Mouse (Mus musculus): Measurements from ENCODE around the gene Dupd1.
"Not testable (repeated sequence)": the region's sequence is repeated elsewhere in the genome, so short reads cannot be mapped to it uniquely, and the experiment has no call there.

The Dupd1 gene

DNA sequence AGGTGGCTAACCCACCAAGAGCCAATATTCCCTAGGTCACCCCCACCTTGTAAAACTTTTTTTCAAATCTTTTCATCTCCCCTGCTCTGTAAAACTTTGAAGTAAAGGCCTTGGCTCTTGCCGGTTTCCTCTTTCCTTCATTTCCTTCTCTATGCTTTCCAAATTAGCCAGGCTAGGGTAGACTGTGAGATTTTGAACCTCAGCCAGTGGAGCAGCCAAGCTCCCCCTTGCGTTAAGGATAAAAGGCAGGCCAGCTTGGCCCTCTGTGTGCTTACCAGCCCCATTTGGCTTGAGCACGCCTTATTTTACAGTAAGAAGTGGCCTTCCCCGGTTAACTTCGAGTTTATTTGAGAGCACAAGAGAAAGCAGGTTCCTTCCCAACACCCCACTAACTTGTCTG, 39.9 kb downstream of the Dupd1 start:
- no peak for DNase-seq (ENCODE audit: low spot score in 2 of 2)

DNA sequence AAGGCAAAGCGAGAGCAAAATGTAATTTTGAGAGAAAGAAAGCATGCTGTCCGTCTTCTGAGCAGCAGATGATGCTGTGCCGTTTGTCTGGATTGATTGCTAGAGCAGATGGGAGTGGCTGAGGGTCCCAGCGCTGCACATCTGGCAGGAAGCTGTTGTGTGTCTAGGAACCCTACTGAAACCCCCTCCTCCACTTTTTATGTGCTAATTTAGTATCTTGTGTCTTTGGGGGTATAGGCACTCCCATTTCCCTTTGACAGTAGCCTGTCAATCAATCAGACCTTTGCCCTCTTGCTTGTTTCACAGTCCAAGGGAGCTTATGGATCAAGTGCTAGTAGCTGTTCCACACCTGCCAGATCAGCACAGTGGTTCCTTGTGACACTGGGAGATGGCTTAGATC, 41.3 kb downstream of the Dupd1 start:
- no peak for DNase-seq (ENCODE audit: low spot score in 2 of 2)

DNA sequence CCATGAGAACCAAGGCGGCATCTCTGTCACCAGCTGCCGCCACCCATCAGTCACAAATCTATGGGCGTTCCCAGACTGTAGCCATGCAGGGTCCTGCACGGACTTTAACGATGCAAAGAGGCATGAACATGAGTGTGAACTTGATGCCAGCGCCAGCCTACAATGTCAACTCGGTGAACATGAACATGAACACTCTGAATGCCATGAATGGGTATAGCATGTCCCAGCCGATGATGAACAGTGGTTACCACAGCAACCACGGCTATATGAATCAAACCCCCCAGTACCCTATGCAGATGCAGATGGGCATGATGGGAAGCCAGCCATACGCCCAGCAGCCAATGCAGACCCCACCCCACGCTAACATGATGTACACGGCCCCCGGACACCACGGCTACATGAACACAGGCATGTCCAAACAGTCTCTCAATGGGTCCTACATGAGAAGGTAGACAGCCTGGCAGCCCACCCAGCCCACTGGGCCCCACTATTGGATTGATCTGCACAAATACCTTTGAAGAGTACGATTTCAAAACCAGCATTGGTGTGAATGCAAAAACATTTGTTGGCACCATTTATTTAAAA, 43.9 kb downstream of the Dupd1 start:
- not testable (repeated sequence) for DNase-seq (ENCODE audit: low spot score in 2 of 2)

DNA sequence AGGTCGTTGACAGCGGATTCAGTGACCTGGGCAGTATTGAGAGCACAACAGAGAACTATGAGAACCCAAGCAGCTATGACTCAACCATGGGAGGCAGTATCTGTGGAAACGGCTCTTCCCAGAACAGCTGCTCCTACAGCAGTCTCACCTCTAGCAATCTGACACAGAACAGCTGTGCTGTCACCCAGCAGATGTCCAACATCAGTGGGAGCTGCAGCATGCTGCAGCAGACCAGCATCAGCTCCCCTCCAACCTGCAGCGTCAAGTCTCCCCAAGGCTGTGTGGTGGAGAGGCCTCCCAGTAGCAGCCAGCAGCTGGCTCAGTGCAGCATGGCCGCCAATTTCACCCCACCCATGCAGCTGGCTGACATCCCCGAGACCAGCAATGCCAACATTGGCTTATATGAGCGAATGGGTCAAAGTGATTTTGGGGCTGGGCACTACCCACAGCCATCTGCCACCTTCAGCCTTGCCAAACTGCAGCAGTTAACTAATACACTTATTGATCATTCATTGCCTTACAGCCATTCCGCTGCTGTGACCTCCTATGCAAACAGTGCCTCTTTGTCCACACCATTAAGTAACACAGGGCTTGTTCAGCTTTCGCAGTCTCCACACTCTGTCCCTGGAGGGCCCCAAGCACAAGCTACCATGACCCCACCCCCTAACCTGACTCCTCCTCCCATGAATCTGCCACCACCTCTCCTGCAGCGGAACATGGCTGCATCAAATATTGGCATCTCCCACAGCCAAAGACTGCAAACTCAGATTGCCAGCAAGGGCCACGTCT, 44.5 kb downstream of the Dupd1 start:
- no peak for DNase-seq (ENCODE audit: low spot score in 2 of 2)

DNA sequence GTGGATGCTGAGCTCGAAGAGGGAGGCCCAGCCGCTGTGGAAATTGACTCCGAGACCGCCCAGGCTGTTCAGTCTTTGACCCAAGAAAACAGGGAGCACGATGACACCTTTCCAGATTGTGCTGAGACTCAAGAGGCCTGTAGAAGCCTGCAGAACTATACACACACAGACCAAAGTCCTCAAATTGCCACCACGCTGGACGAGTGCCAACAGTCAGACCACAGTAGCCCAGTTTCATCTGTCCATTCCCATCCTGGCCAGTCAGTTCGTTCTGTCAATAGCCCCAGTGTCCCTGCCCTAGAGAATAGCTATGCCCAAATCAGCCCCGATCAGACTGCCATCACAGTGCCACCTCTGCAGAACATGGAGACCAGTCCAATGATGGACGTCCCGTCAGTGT, 45.2 kb downstream of the Dupd1 start:
- no peak for DNase-seq (ENCODE audit: low spot score in 2 of 2)

DNA sequence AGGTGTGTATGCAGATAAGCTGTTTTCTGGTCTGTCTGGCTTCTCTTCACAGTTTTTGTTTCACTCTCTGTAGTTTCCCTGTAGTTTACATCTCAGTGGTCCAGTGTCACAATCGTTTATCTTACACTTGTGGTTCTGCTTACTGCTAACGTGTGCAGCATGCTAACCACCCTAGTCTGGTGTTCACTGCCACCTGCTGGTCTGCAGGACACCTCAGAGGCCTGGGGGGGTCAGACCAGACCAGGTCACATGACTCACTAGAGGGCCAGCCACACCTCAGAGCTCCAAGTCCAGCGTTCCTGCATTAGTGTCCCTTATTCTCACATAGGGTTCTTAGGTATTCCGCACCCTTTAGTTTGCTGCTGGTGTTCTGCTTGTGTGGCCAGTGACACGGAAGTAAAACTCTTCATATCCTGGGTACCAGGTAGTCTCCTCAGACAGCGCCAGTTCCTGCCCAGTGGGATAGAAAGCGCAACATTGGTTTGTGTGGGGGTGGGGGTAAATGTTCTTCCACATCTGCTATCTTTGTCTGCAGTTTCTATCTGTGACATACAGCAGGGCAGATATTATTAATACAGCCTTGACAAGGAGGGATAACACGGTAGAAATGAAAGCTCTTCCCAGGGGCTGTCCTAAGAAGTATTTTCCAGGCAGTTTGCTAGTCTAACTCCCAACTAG, 51.8 kb downstream of the Dupd1 start:
- no peak for DNase-seq (ENCODE audit: low spot score in 2 of 2)

DNA sequence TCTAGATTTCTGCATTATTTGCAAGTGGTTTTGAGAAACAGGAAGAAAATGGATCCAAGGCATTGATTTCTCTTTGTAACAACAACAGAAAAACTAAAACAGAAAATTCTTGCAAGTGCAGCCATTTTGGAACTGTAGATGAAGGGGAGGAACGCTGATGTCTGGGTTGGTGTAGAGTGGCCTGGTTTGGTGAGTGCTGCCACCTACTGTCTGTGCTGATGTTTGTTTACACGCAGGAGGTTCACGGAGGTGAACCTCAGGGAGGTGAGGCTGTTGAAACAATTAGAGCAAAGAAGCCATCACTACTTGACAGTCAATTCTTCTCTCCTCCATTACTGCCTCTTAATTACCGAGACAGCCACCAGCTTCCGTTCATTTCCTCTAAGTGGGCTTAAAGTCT, 54.7 kb downstream of the Dupd1 start:
- DNase-seq (ENCODE audit: low spot score in 2 of 2) = peak; percentile 57 to 76

DNA sequence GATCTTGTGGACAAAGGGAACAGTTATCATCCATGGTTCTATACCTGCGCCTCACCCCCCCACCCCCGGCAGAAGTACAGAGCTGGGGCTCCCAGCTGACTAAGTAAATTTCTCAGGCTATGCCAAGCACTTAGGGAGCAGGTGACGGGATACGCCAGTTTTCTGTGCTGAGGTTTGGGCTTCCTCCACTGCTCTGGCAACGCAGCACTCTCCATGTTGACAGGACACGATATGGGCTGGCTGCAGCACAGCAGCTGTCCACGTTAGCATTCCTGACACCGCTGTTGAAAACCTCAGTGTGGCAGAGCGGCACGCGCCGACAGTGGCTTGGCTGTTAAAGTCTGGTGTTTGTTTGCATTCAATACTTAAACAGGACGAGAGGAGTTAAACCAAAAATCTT, 55.2 kb downstream of the Dupd1 start:
- no peak for DNase-seq (ENCODE audit: low spot score in 2 of 2)

DNA sequence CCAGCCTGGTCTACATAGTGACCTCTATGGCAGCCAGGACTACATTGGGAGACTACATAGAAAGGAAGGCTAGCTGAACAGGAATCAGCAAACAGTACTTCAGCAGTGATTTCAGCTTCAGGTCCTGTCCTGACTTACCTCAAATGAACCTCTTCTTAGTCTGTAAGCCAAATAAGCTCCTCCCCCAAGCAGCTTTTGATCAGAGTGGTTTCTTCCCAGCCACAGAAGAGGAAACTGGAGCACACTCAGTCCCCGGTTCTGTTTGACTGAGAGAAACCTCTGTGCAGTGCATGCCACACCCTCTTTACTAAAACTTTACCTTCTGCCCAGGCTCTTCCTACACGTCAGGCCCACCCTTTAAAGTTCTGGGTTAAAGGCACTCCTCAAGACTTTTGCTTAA, 60.6 kb downstream of the Dupd1 start:
- DNase-seq (ENCODE audit: low spot score in 2 of 2) = no peak

DNA sequence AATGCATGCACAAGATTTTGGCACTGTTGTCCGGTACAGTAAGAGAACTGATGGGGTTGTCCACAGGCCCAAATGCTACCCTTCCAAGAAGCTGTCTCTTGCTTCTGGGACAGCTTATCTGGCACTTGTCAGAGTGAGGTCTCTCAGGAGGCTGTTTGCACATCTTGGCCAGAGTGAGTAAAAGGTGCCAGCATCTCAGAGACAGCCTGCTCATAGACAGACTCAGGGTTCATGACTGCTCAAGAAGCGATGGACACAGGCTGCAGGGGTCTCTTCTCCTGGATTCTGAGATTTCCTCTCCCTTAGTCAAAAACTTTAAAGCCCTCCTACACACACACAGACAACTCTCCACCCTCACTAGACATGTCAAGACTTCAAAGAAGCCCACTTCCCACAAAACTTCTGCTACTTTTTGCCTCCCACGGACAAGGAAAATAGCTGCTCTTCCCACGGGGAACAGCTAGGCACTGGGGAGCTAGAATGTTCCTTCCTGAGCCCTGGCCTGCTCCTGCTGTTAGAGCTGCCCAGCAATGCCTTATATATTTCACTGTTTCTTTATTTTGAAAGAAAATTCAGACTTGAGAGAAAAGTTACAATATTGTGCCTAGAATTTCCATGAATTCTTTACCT, 73.5 kb downstream of the Dupd1 start:
- no peak for DNase-seq (ENCODE audit: low spot score in 2 of 2)

DNA sequence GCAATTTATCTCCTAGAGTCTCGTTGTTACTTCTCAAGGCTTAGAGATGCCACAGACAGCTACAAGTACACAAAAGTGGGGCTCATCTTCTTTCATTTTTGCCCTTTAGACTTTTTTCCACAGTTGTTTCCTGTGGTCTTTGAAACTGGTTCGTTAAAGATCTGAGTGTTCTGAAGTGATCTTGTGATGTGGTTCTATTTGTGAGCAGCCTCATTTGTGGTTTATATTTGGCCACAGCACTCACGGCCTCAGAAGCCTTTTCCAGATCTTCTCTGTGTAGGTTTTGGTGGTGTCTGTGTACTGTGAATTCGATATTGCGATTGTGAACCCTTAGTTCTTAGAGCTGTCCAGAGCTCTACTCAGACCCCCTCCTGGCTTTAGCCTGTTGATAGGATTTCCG, 77.8 kb downstream of the Dupd1 start:
- DNase-seq (ENCODE audit: low spot score in 2 of 2) = no peak

DNA sequence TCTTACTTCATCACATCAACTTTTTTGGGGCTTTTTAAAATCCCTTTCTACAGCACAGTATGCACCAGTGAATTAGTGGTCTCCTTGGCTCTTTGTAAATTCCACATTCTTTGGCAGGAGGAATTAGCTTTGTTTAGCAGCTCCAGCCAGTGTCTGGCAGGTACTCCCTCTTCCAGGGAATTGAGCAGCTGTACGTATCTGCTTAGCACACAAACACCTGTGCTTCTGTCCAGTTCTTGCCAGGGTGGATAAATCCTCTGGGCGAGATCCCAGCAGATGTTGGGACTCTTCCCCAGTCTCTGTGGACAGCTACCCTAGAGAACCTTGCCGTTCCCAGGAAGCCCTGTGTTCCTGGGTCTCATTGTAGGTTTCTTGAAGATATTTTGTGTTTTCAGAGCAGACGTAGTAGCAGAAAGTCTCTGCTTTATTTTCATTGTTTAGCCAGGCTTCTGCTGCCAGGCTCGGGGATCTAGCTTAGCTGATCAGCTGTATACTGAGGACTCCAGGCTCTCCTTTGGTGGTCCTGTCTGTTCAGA, 82.6 kb downstream of the Dupd1 start:
- DNase-seq (ENCODE audit: low spot score in 2 of 2) = no peak
